Mouse (Mus musculus) embryonic facial prominence, embryonic 14.5 days (tissue): ENCODE measurements around the gene Fxyd6. TPM values are rescaled to one million over a fixed set of nuclear protein-coding genes. Genes with fewer than 3 reads are reported as not detected.

Source experiments
- ATAC-seq: fragments of 200-750 bp; cut with Nextera tagmentation; 2 replicates; pipeline ENCODE4 v1.8.0; 2017; ENCODE audit warnings: low read depth, moderate number of reproducible peaks, moderate TSS enrichment
- DNase-seq: peaks from one replicate; pipeline ENCODE4 v3.0.0-alpha.2; 2015; ENCODE audit warnings: low spot score
- H3K27ac ChIP-seq: fragments of 300-500 bp; sonication (generic); replicated peaks from 2 replicates; pipeline ENCODE4 v1.5.1; 2014; ENCODE audit warnings: low read depth, mild to moderate bottlenecking, low read length, moderate library complexity
- H3K27me3 ChIP-seq: fragments of 300-500 bp; sonication (generic); replicated peaks from 2 replicates; pipeline ENCODE4 v1.6.1; 2014; ENCODE audit warnings: low read length; ENCODE audit not compliant: control insufficient read depth, insufficient read depth
- H3K36me3 ChIP-seq: fragments of 300-500 bp; sonication (generic); 2 replicates; pipeline ENCODE4 v1.6.1; 2014; ENCODE audit warnings: low read length, mixed read lengths; ENCODE audit not compliant: control insufficient read depth, insufficient read depth
- H3K4me1 ChIP-seq: fragments of 300-500 bp; sonication (generic); 2 replicates; pipeline ENCODE4 v1.6.1; 2014; ENCODE audit warnings: antibody characterized with exemption, low read length; ENCODE audit not compliant: control insufficient read depth, insufficient read depth
- H3K4me2 ChIP-seq: fragments of 300-500 bp; sonication (generic); 2 replicates; pipeline ENCODE4 v1.6.1; 2014; ENCODE audit warnings: low read depth, mild to moderate bottlenecking, low read length, moderate library complexity, mixed read lengths
- H3K4me3 ChIP-seq: fragments of 300-500 bp; sonication (generic); 2 replicates; pipeline ENCODE4 v1.5.1; 2014; ENCODE audit warnings: low read depth, mild to moderate bottlenecking, low read length
- H3K9ac ChIP-seq: fragments of 300-500 bp; sonication (generic); 2 replicates; pipeline ENCODE4 v1.6.1; 2014; ENCODE audit warnings: low read depth, mild to moderate bottlenecking, low read length, moderate library complexity, mixed read lengths
- H3K9me3 ChIP-seq: fragments of 300-500 bp; sonication (generic); 2 replicates; pipeline ENCODE4 v1.6.1; 2016; ENCODE audit warnings: low read length; ENCODE audit not compliant: control insufficient read depth
- WGBS: fragments of 180-500 bp; shearing (Covaris S2); extraction: QIAGEN DNeasy Blood & Tissue Kit; methylation state at CpG from one replicate; pipeline ENCODE4 v1.1.7; 2014; 5-methylcytosine and 5-hydroxymethylcytosine counted together
- polyA plus RNA-seq: library from polyadenylated mRNA; unstranded; fragments of >200 nt; fragmentation: Nextera tagmentation; extraction: Ambion mirVana; gene quantifications from 2 replicates; pipeline ENCODE4 v1.2.1, GENCODE M21; 2014

The Fxyd6 gene
- polyA plus RNA-seq, 1 experiment from 2014 or later: 56.9 TPM

DNA sequence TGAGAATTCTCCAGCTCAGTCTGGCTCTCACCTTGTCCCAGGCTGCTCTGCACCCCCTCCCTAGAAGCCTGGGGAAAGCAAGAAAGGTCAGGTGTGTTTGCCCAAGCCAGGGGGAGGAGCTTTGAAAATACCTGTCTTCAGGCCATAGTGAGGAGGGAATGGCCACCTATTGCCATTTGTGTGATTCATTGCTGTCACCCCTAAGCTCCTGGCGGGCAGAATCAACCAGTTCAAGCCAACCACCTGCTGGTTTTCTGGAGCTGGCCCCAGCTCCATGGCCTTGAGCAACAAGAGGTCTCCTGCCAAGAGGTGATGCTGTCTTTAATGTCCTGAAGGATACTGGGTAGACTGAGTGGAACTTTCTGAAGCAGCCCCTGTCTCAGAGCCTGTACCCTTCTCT, 28.4 kb downstream of the Fxyd6 start:
- H3K9ac ChIP-seq: no peak overlapping the region
- H3K36me3 ChIP-seq: peaks cover 11% of the 10 kb centered on the region
- H3K4me3 ChIP-seq: no peak overlapping the region
- H3K4me1 ChIP-seq: no peaks in the 10 kb centered on the region
- WGBS: 67% methylated on average over 1 of the region's 1 CpGs
- DNase-seq (no peak), ATAC-seq (no peak)
- H3K27ac ChIP-seq: no peak overlapping the region
- no peaks in the 10 kb centered on the region; the same call in 1 of the 2 replicates for H3K27me3 ChIP-seq
- H3K9me3 ChIP-seq: no peaks in the 10 kb centered on the region
- H3K4me2 ChIP-seq: no peak overlapping the region

DNA sequence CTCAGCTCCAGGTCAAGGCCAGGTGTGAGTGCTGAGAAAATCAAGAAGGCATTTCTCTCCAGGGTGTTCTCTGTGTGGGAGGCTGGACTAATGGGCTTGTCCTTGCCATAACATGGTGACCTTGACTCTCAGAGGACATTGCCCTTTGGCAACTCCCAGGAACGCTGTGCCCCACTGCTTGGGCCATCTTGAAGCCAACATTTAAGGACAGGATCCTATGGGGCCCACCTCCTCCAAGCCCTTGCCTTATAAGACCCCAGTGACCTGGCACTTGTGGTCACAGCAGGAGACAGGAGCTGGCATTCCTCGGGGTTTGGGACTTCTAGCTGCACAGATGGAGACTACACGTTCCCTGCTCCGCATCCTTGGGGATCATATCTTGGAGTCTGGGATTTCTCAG, 29.4 kb downstream of the Fxyd6 start, which contains the start of gene Fxyd2:
Gene Fxyd2 (plus strand): TSS at position 236 of the 400 bp plus-strand sequence.
- Histone ChIP-seq H3K27me3 (no peaks in the 10 kb centered on the region; the same call in 1 of the 2 replicates), H3K36me3 (peaks cover 8% of the 10 kb centered on the region; the same call in 1 of the 2 replicates), H3K9me3 (no peaks in the 10 kb centered on the region), H3K4me2 (no peak within 1 kb of the TSS), H3K4me1 (no peaks in the 10 kb centered on the region), H3K27ac (no peak within 1 kb of the TSS), H3K9ac (no peak within 1 kb of the TSS), H3K4me3 (no peak within 1 kb of the TSS)
- ATAC-seq: no peak
- WGBS: 76% methylated on average over 4 of the region's 4 CpGs
- no peak for DNase-seq

GRCm38 (mm10) chr9:45401851-45402250, 31.9 kb downstream of the Fxyd6 start:
- H3K4me3 ChIP-seq: no peak overlapping the region
- 49% methylated on average over 4 of the region's 4 CpGs for WGBS
- H3K4me1 ChIP-seq: no peaks in the 10 kb centered on the region
- H3K36me3 ChIP-seq: no peaks in the 10 kb centered on the region
- no peaks in the 10 kb centered on the region; the same call in 1 of the 2 replicates for H3K27me3 ChIP-seq
- ATAC-seq: no peak
- no peaks in the 10 kb centered on the region for H3K9me3 ChIP-seq
- DNase-seq: no peak
- H3K9ac ChIP-seq: no peak overlapping the region
- no peak overlapping the region for H3K4me2 ChIP-seq
- H3K27ac ChIP-seq: no peak overlapping the region

DNA sequence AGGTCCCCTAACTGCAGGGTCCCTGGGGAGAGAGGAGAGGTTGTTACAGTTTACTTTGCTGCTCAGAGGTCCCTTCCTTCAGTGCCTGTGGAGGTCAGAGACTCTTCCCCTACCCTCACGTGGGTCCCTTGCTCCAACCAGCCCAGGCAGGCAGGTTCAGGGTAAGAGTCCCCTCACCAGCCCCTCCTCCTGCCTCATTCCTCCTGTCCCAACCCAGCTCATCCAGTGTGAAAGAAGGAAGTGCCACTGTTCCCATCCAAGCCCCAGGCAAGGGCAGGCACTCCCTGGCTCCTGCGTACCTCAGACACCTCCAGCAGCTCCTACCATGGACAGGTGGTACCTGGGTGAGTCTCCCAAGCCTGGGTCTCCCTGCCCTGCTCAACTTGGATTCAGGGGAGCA, 33.0 kb downstream of the Fxyd6 start:
- 42% methylated on average over 2 of the region's 2 CpGs for WGBS
- Histone ChIP-seq H3K9me3 (no peaks in the 10 kb centered on the region), H3K9ac (no peak overlapping the region), H3K27ac (no peak overlapping the region), H3K4me1 (0 out of 2 replicates have a peak, but pooled peaks cover 1% of the 10 kb centered on the region), H3K27me3 (no peaks in the 10 kb centered on the region; the same call in 1 of the 2 replicates), H3K4me2 (no peak overlapping the region), H3K4me3 (no peak overlapping the region), H3K36me3 (no peaks in the 10 kb centered on the region)
- DNase-seq (no peak), ATAC-seq (no peak)

GRCm38 (mm10) chr9:45405694-45406093, 35.7 kb downstream of the Fxyd6 start:
- Histone ChIP-seq H3K9ac (no peak overlapping the region), H3K36me3 (no peaks in the 10 kb centered on the region), H3K4me2 (no peak overlapping the region), H3K4me3 (no peak overlapping the region), H3K4me1 (0 out of 2 replicates have a peak, but pooled peaks cover 5% of the 10 kb centered on the region), H3K27me3 (no peaks in the 10 kb centered on the region; the same call in 1 of the 2 replicates), H3K9me3 (no peaks in the 10 kb centered on the region), H3K27ac (no peak overlapping the region)
- DNase-seq (no peak), ATAC-seq (no peak)
- WGBS: 65% methylated on average over 5 of the region's 5 CpGs

DNA sequence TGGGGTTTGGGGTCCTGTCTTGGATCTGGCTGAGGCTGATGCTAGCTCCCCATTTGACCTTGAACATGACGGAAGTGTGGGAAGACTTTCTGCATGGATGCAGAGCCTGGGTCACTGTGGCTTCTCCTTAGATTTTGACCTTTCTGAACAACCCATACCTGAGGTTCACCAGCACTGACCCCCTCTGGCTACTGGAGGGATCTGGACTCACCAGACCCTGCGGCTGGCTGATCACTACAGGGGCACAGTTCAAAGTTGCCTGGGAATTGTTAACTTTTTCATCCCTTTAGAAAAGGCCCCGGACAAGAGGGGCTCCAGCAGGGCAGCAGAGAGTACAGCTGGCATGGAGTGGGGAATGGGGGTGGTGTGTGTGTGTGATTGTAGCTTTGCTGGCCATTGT, 36.8 kb downstream of the Fxyd6 start:
- no peaks in the 10 kb centered on the region for H3K36me3 ChIP-seq
- H3K9ac ChIP-seq: no peak overlapping the region
- no peak overlapping the region for H3K4me3 ChIP-seq
- H3K4me2 ChIP-seq: no peak overlapping the region
- no peaks in the 10 kb centered on the region; the same call in 1 of the 2 replicates for H3K27me3 ChIP-seq
- H3K4me1 ChIP-seq: 0 out of 2 replicates have a peak, but pooled peaks cover 5% of the 10 kb centered on the region
- no peak for DNase-seq
- no peak overlapping the region for H3K27ac ChIP-seq
- no peak for ATAC-seq
- no peaks in the 10 kb centered on the region for H3K9me3 ChIP-seq
- WGBS: 90% methylated on average over 3 of the region's 3 CpGs

GRCm38 (mm10) chr9:45407706-45408675, 38.0 kb downstream of the Fxyd6 start:
- H3K36me3 ChIP-seq: no peaks in the 10 kb centered on the region
- 0 out of 2 replicates have a peak, but pooled peaks cover 5% of the 10 kb centered on the region for H3K4me1 ChIP-seq
- peak overlapping the region; percentile 51 for H3K9ac ChIP-seq
- H3K9me3 ChIP-seq: no peaks in the 10 kb centered on the region
- H3K27ac ChIP-seq: 0 out of 2 replicates have a peak overlapping the region, but pooled peaks have one; percentile 48
- H3K4me2 ChIP-seq: peak overlapping the region; percentile 55
- peak overlapping the region; percentile 32 for H3K4me3 ChIP-seq
- DNase-seq (peak; percentile 76), ATAC-seq (peak; percentile 73)
- WGBS: 37% methylated on average over 33 of the region's 33 CpGs
- no peaks in the 10 kb centered on the region for H3K27me3 ChIP-seq

- DNase-seq (no peak), ATAC-seq (no peak)
- Histone ChIP-seq H3K27me3 (no peaks in the 10 kb centered on the region), H3K4me2 (no peak overlapping the region), H3K27ac (no peak overlapping the region), H3K4me1 (0 out of 2 replicates have a peak, but pooled peaks cover 5% of the 10 kb centered on the region), H3K4me3 (no peak overlapping the region), H3K9ac (no peak overlapping the region), H3K36me3 (no peaks in the 10 kb centered on the region), H3K9me3 (no peaks in the 10 kb centered on the region)
- WGBS: 87% methylated on average over 5 of the region's 5 CpGs
Observed at GRCm38 (mm10) chr9:45410193-45410592, 40.2 kb downstream of the Fxyd6 start.
